Mouse (Mus musculus): ENCODE measurements around the gene Yaf2. TPM values are rescaled to one million over a fixed set of nuclear protein-coding genes. Genes with fewer than 3 reads are reported as not detected.

Gene Yaf2
- polyA plus RNA-seq, 1 experiment from 2014 or later, result 139 TPM

GRCm38 (mm10) chr15:93266361-93266760 is 70.4 kb downstream of the Yaf2 start:
- H3K4me1 ChIP-seq, result no peaks in the 10 kb centered on the region
- H3K4me3 ChIP-seq (replicated peaks), result no peak overlapping the region
- H3K9me3 ChIP-seq (replicated peaks), result no peaks in the 10 kb centered on the region
- 73% methylated on average over 16 of the region's 16 CpGs for WGBS
- H3K27me3 ChIP-seq (replicated peaks), result no peaks in the 10 kb centered on the region
- no peak overlapping the region for H3K27ac ChIP-seq (replicated peaks)
- no peak for ATAC-seq (ENCODE audit: low FRiP score)
- no peaks in the 10 kb centered on the region for H3K36me3 ChIP-seq
- no peak overlapping the region for H3K4me2 ChIP-seq
- H3K9ac ChIP-seq (replicated peaks), result no peak overlapping the region

GRCm38 (mm10) chr15:93265728-93266127 is 71.0 kb downstream of the Yaf2 start:
- H3K9ac ChIP-seq (replicated peaks), result no peak overlapping the region

GRCm38 (mm10) chr15:93265231-93265630 is 71.5 kb downstream of the Yaf2 start:
- no peak for ATAC-seq (ENCODE audit: low FRiP score)
- H3K4me1 ChIP-seq, result no peaks in the 10 kb centered on the region
- no peaks in the 10 kb centered on the region for H3K9me3 ChIP-seq (replicated peaks)
- H3K27me3 ChIP-seq (replicated peaks), result no peaks in the 10 kb centered on the region
- no peak overlapping the region for H3K9ac ChIP-seq (replicated peaks)
- H3K36me3 ChIP-seq, result no peaks in the 10 kb centered on the region
- H3K27ac ChIP-seq (replicated peaks), result no peak overlapping the region
- H3K4me2 ChIP-seq, result no peak overlapping the region
- 88% methylated on average over 3 of the region's 3 CpGs for WGBS
- no peak overlapping the region for H3K4me3 ChIP-seq (replicated peaks)

More at GRCm38 (mm10) chr15:93265728-93266127, 71.0 kb downstream of the Yaf2 start:
- ATAC-seq (ENCODE audit: low FRiP score), result no peak
- no peaks in the 10 kb centered on the region for H3K36me3 ChIP-seq
- H3K4me1 ChIP-seq, result no peaks in the 10 kb centered on the region
- 45% methylated on average over 2 of the region's 2 CpGs for WGBS
- H3K27ac ChIP-seq (replicated peaks), result no peak overlapping the region
- H3K4me3 ChIP-seq (replicated peaks), result no peak overlapping the region
- no peak overlapping the region for H3K4me2 ChIP-seq
- no peaks in the 10 kb centered on the region for H3K9me3 ChIP-seq (replicated peaks)
- no peaks in the 10 kb centered on the region for H3K27me3 ChIP-seq (replicated peaks)

GRCm38 (mm10) chr15:93264221-93264620 is 72.5 kb downstream of the Yaf2 start:
- no peak for ATAC-seq (ENCODE audit: low FRiP score)
- H3K4me1 ChIP-seq, result no peaks in the 10 kb centered on the region
- H3K36me3 ChIP-seq, result no peaks in the 10 kb centered on the region
- H3K9ac ChIP-seq (replicated peaks), result no peak overlapping the region
- H3K9me3 ChIP-seq (replicated peaks), result no peaks in the 10 kb centered on the region
- H3K4me2 ChIP-seq, result no peak overlapping the region
- H3K27ac ChIP-seq (replicated peaks), result no peak overlapping the region
- 88% methylated on average over 3 of the region's 3 CpGs for WGBS
- H3K4me3 ChIP-seq (replicated peaks), result no peak overlapping the region
- no peaks in the 10 kb centered on the region for H3K27me3 ChIP-seq (replicated peaks)

- Histone ChIP-seq H3K9me3 (replicated peaks) (no peaks in the 10 kb centered on the region), H3K27me3 (replicated peaks) (no peaks in the 10 kb centered on the region), H3K4me2 (no peak overlapping the region), H3K27ac (replicated peaks) (no peak overlapping the region), H3K36me3 (0 out of 2 replicates have a peak, but pooled peaks cover 2% of the 10 kb centered on the region), H3K4me1 (no peaks in the 10 kb centered on the region), H3K4me3 (replicated peaks) (no peak overlapping the region), H3K9ac (replicated peaks) (no peak overlapping the region)
- no peak for ATAC-seq (ENCODE audit: low FRiP score)
- WGBS, result 91% methylated on average over 7 of the region's 7 CpGs
Observed at GRCm38 (mm10) chr15:93263566-93263965, 73.2 kb downstream of the Yaf2 start.

- ATAC-seq (ENCODE audit: low FRiP score), result no peak
- Histone ChIP-seq H3K4me2 (no peak overlapping the region), H3K4me1 (no peaks in the 10 kb centered on the region), H3K9me3 (replicated peaks) (no peaks in the 10 kb centered on the region), H3K9ac (replicated peaks) (no peak overlapping the region), H3K36me3 (0 out of 2 replicates have a peak, but pooled peaks cover 10% of the 10 kb centered on the region), H3K4me3 (replicated peaks) (no peak overlapping the region), H3K27me3 (replicated peaks) (no peaks in the 10 kb centered on the region), H3K27ac (replicated peaks) (no peak overlapping the region)
- 73% methylated on average over 5 of the region's 5 CpGs for WGBS
Observed at GRCm38 (mm10) chr15:93262818-93263217, 73.9 kb downstream of the Yaf2 start.

GRCm38 (mm10) chr15:93262274-93262673 is 74.5 kb downstream of the Yaf2 start:
- Histone ChIP-seq H3K4me3 (replicated peaks) (no peak overlapping the region), H3K9ac (replicated peaks) (no peak overlapping the region), H3K27me3 (replicated peaks) (no peaks in the 10 kb centered on the region), H3K4me2 (no peak overlapping the region), H3K4me1 (no peaks in the 10 kb centered on the region), H3K27ac (replicated peaks) (no peak overlapping the region), H3K36me3 (peaks cover 13% of the 10 kb centered on the region; the same call in 1 of the 2 replicates), H3K9me3 (replicated peaks) (no peaks in the 10 kb centered on the region)
- no peak for ATAC-seq (ENCODE audit: low FRiP score)
- 85% methylated on average over 5 of the region's 5 CpGs for whole genome bisulfite sequencing

GRCm38 (mm10) chr15:93259933-93260332 is 76.8 kb downstream of the Yaf2 start:
- no peak overlapping the region for H3K27ac ChIP-seq (replicated peaks)
- H3K27me3 ChIP-seq (replicated peaks), result no peaks in the 10 kb centered on the region
- H3K4me3 ChIP-seq (replicated peaks), result no peak overlapping the region
- no peaks in the 10 kb centered on the region for H3K4me1 ChIP-seq
- H3K36me3 ChIP-seq, result peaks cover 16% of the 10 kb centered on the region
- no peak overlapping the region for H3K4me2 ChIP-seq
- WGBS, result 65% methylated on average over 8 of the region's 8 CpGs
- H3K9ac ChIP-seq (replicated peaks), result no peak overlapping the region
- H3K9me3 ChIP-seq (replicated peaks), result no peaks in the 10 kb centered on the region
- ATAC-seq (ENCODE audit: low FRiP score), result no peak

GRCm38 (mm10) chr15:93255295-93255694 is 81.4 kb downstream of the Yaf2 start:
- Histone ChIP-seq H3K4me1 (no peaks in the 10 kb centered on the region), H3K4me3 (replicated peaks) (no peak overlapping the region), H3K9ac (replicated peaks) (no peak overlapping the region), H3K27me3 (replicated peaks) (no peaks in the 10 kb centered on the region), H3K9me3 (replicated peaks) (no peaks in the 10 kb centered on the region), H3K27ac (replicated peaks) (no peak overlapping the region), H3K4me2 (no peak overlapping the region), H3K36me3 (peaks cover 23% of the 10 kb centered on the region)
- ATAC-seq (ENCODE audit: low FRiP score), result no peak
- 89% methylated on average over 10 of the region's 10 CpGs for WGBS

- H3K9ac ChIP-seq (replicated peaks), result no peak overlapping the region
- peaks cover 17% of the 10 kb centered on the region for H3K36me3 ChIP-seq
- ATAC-seq (ENCODE audit: low FRiP score), result no peak
- H3K9me3 ChIP-seq (replicated peaks), result no peaks in the 10 kb centered on the region
- H3K4me1 ChIP-seq, result no peaks in the 10 kb centered on the region
- no peaks in the 10 kb centered on the region for H3K27me3 ChIP-seq (replicated peaks)
- no peak overlapping the region for H3K4me3 ChIP-seq (replicated peaks)
- H3K4me2 ChIP-seq, result no peak overlapping the region
- 87% methylated on average over 8 of the region's 8 CpGs for WGBS
- H3K27ac ChIP-seq (replicated peaks), result no peak overlapping the region
Observed at GRCm38 (mm10) chr15:93253172-93253571, 83.6 kb downstream of the Yaf2 start.

GRCm38 (mm10) chr15:93252396-93252795 is 84.3 kb downstream of the Yaf2 start:
- Histone ChIP-seq H3K4me2 (no peak overlapping the region), H3K4me1 (no peaks in the 10 kb centered on the region), H3K36me3 (peaks cover 11% of the 10 kb centered on the region), H3K27me3 (replicated peaks) (no peaks in the 10 kb centered on the region), H3K27ac (replicated peaks) (no peak overlapping the region), H3K9ac (replicated peaks) (no peak overlapping the region), H3K4me3 (replicated peaks) (no peak overlapping the region), H3K9me3 (replicated peaks) (no peaks in the 10 kb centered on the region)
- 89% methylated on average over 6 of the region's 6 CpGs for WGBS
- no peak for ATAC-seq (ENCODE audit: low FRiP score)

GRCm38 (mm10) chr15:93251553-93252250 is 85.0 kb downstream of the Yaf2 start:
- H3K36me3 ChIP-seq, result peaks cover 10% of the 10 kb centered on the region; the same call in 1 of the 2 replicates
- H3K4me3 ChIP-seq (replicated peaks), result no peak overlapping the region
- no peaks in the 10 kb centered on the region for H3K27me3 ChIP-seq (replicated peaks)
- 52% methylated on average over 13 of the region's 13 CpGs for WGBS
- no peak overlapping the region for H3K4me2 ChIP-seq
- H3K27ac ChIP-seq (replicated peaks), result no peak overlapping the region
- ATAC-seq (ENCODE audit: low FRiP score), result no peak
- H3K4me1 ChIP-seq, result no peaks in the 10 kb centered on the region
- no peak overlapping the region for H3K9ac ChIP-seq (replicated peaks)
- no peaks in the 10 kb centered on the region for H3K9me3 ChIP-seq (replicated peaks)

Data from neural tube, embryonic 15.5 days (tissue).